Mouse (Mus musculus) C2C12 (cell line): ENCODE measurements around the gene Slc16a3. TPM values are rescaled to one million over a fixed set of nuclear protein-coding genes. Genes with fewer than 3 reads are reported as not detected.

Experiments used
- H3K27me3 ChIP-seq: one replicate; pipeline ENCODE4 v1.6.1; 2011; ENCODE audit not compliant: control insufficient read depth, insufficient read depth, insufficient read length
- H3K36me3 ChIP-seq: one replicate; pipeline ENCODE4 v1.6.1; 2011; ENCODE audit not compliant: control insufficient read depth, insufficient read depth
- H3K4me3 ChIP-seq: one replicate; pipeline ENCODE4 v1.5.1; 2011; ENCODE audit warnings: mild to moderate bottlenecking, control low read depth; ENCODE audit not compliant: poor library complexity, insufficient read depth, severe bottlenecking
- H3K79me2 ChIP-seq: one replicate; pipeline ENCODE4 v1.6.1; 2011; ENCODE audit not compliant: control insufficient read depth, insufficient read depth
- H3K79me3 ChIP-seq: one replicate; pipeline ENCODE4 v1.6.1; 2011; ENCODE audit warnings: low read depth, control low read depth
- H3ac ChIP-seq: one replicate; pipeline ENCODE3; 2011; ENCODE audit warnings: low read depth; ENCODE audit not compliant: control insufficient read depth, insufficient read length
- CEBPB ChIP-seq: IDR thresholded peaks from one replicate; pipeline ENCODE4 v1.6.1; 2011; ENCODE audit warnings: low read depth, mild to moderate bottlenecking, control low read depth, moderate library complexity
- CTCF ChIP-seq: IDR thresholded peaks from one replicate; pipeline ENCODE4 v1.5.1; 2011; ENCODE audit not compliant: control insufficient read depth, insufficient read depth, insufficient read length
- FOSL1 ChIP-seq: IDR thresholded peaks from one replicate; pipeline ENCODE4 v1.8.0; 2011; ENCODE audit warnings: mild to moderate bottlenecking, low read length; ENCODE audit not compliant: poor library complexity, insufficient read depth, severe bottlenecking
- MAX ChIP-seq: IDR thresholded peaks from one replicate; pipeline ENCODE4 v1.6.1; 2011; ENCODE audit warnings: mild to moderate bottlenecking, control low read depth
- MYOD1 ChIP-seq: IDR thresholded peaks from one replicate; pipeline ENCODE4 v1.6.1; 2011; ENCODE audit warnings: low read depth; ENCODE audit not compliant: control insufficient read depth, insufficient read length
- MYOG ChIP-seq: IDR thresholded peaks from one replicate; pipeline ENCODE4 v1.6.1; 2011; ENCODE audit not compliant: control insufficient read depth, insufficient read length; ENCODE audit errors: extremely low read depth
- USF1 ChIP-seq: IDR thresholded peaks from one replicate; pipeline ENCODE4 v1.6.1; 2011; ENCODE audit warnings: low read depth, mild to moderate bottlenecking, control low read depth, moderate library complexity
- polyA plus RNA-seq: library from polyadenylated mRNA; unstranded; fragments of >200 nt; fragmentation: generic; extraction: Trizol; gene quantifications from one replicate; pipeline ENCODE4 v1.2.1, GENCODE M21; 2012; ENCODE audit warnings: missing spikeins

Gene Slc16a3
- polyA plus RNA-seq, 1 experiment, result 0.89 TPM

DNA sequence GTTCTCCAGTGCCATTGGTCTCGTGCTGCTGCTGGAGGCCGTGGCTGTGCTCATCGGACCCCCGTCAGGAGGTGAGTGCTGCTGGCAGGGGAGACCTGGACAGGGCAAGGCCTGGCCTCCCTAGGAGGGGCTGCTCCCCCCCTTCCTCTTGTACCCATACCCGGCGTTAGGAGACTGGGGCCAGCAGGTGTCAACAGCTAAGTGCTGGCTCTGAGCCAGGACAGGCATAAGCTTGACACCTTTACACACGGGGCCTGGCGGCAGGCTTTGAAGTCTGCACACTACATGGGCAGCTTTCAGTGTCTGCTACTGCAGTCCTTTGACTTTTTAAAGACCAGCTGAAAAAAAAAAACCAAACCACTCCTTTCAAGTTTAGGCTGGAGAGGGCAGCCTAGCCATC lies 8.8 kb downstream of the Slc16a3 start:
- Histone ChIP-seq H3K79me2 (peaks cover 6% of the 10 kb centered on the region), H3K79me3 (no peaks in the 10 kb centered on the region), H3K4me3 (no peak overlapping the region), H3ac (no peak overlapping the region), H3K27me3 (no peaks in the 10 kb centered on the region), H3K36me3 (peaks cover 14% of the 10 kb centered on the region)
- TF ChIP-seq CTCF, result no peak
- no peak for TF ChIP-seq MYOG
- TF ChIP-seq MYOD1, result no peak
- no peak for TF ChIP-seq USF1
- no peak for TF ChIP-seq MAX
- TF ChIP-seq CEBPB, result no peak
- TF ChIP-seq FOSL1, result no peak

DNA sequence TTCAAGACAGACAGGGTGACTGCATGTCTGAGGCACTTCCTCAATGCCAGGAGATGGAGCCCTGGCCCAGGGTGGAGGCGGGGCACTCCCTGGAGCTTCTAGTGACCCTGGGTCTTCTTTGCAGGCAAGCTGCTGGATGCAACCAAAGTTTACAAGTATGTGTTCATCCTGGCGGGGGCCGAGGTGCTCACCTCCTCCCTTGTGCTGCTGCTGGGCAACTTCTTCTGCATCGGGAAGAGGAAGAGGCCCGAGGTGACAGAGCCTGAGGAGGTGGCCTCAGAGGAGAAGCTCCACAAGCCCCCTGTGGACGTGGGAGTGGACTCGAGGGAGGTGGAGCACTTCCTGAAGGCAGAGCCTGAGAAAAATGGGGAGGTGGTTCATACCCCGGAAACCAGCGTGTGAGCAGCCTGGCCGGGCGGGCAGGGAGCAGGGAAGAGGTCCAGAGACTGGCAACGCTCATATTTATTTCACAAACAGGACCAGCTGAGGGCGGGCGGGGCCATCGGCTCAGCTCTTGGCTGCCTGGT lies 9.5 kb downstream of the Slc16a3 start:
- no peak overlapping the region for H3K4me3 ChIP-seq
- H3K79me2 ChIP-seq, result peaks cover 14% of the 10 kb centered on the region
- no peak overlapping the region for H3ac ChIP-seq
- H3K36me3 ChIP-seq, result peaks cover 21% of the 10 kb centered on the region
- peaks cover 3% of the 10 kb centered on the region for H3K79me3 ChIP-seq
- no peaks in the 10 kb centered on the region for H3K27me3 ChIP-seq
- TF ChIP-seq MAX, result no peak
- TF ChIP-seq MYOD1, result no peak
- TF ChIP-seq CTCF, result no peak
- no peak for TF ChIP-seq USF1

DNA sequence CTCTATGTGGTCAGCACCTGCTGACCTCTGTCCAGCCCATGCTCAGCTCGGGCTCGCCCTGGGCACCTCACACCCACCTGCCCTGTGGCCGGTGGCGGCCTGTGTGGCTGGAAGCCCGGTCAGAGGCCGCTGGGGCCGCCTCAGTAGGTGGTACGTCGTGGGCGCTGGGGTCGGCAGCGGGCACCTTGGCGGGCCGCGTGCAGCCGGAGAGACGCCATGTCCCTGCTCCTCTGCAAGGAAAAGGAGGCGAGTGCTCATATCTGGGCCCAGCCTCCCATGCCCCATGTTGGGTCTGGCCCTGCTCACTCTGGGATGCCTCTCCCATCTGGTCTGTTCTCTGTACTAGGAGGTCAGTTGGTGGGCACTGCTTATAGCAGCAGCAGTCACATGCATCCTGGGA lies 10.8 kb downstream of the Slc16a3 start:
- Histone ChIP-seq H3K79me2 (peaks cover 26% of the 10 kb centered on the region), H3K79me3 (peaks cover 4% of the 10 kb centered on the region), H3K36me3 (peaks cover 34% of the 10 kb centered on the region), H3ac (no peak overlapping the region), H3K27me3 (no peaks in the 10 kb centered on the region), H3K4me3 (no peak overlapping the region)
- TF ChIP-seq CTCF, result no peak
- TF ChIP-seq MYOG, result no peak
- TF ChIP-seq CEBPB, result no peak
- TF ChIP-seq FOSL1, result no peak
- TF ChIP-seq MYOD1, result no peak

GRCm38 (mm10) chr11:120959564-120959963 lies 11.3 kb downstream of the Slc16a3 start:
- peaks cover 31% of the 10 kb centered on the region for H3K79me2 ChIP-seq
- no peak overlapping the region for H3K4me3 ChIP-seq
- TF ChIP-seq MYOD1, result no peak
- TF ChIP-seq FOSL1, result no peak
- TF ChIP-seq USF1, result no peak
- no peak for TF ChIP-seq CTCF
- no peak for TF ChIP-seq CEBPB
- no peak for TF ChIP-seq MAX
- no peaks in the 10 kb centered on the region for H3K27me3 ChIP-seq
- peaks cover 5% of the 10 kb centered on the region for H3K79me3 ChIP-seq
- H3K36me3 ChIP-seq, result peaks cover 39% of the 10 kb centered on the region
- no peak overlapping the region for H3ac ChIP-seq

- Histone ChIP-seq H3K79me2 (peaks cover 38% of the 10 kb centered on the region), H3K27me3 (no peaks in the 10 kb centered on the region), H3K4me3 (no peak overlapping the region), H3K36me3 (peaks cover 46% of the 10 kb centered on the region), H3ac (no peak overlapping the region), H3K79me3 (peaks cover 6% of the 10 kb centered on the region)
- TF ChIP-seq MAX (no peak), USF1 (no peak), MYOG (no peak), FOSL1 (no peak), CTCF (no peak), CEBPB (no peak), MYOD1 (no peak)
Measured at GRCm38 (mm10) chr11:120960248-120960647, 12.0 kb downstream of the Slc16a3 start.

- Histone ChIP-seq H3K79me3 (peaks cover 6% of the 10 kb centered on the region), H3K36me3 (peaks cover 59% of the 10 kb centered on the region), H3K4me3 (no peak overlapping the region), H3ac (no peak overlapping the region), H3K79me2 (peaks cover 46% of the 10 kb centered on the region), H3K27me3 (no peaks in the 10 kb centered on the region)
- TF ChIP-seq USF1 (no peak), CEBPB (no peak), MYOD1 (no peak), MAX (no peak), FOSL1 (no peak), MYOG (no peak), CTCF (no peak)
Measured at GRCm38 (mm10) chr11:120961594-120961993, 13.3 kb downstream of the Slc16a3 start.
